Mouse (Mus musculus) brown adipose tissue, adult 24 weeks (tissue): ENCODE results near the gene Ccdc162. TPM values are rescaled to one million over a fixed set of nuclear protein-coding genes. Genes with fewer than 3 reads are reported as not detected.

Experiments used
- H3K27ac ChIP-seq: fragments of 200-500 bp; replicated peaks from 2 replicates; pipeline ENCODE4 v1.5.1; 2012; ENCODE audit warnings: low read depth, mild to moderate bottlenecking, low read length
- H3K4me1 ChIP-seq: fragments of 200-500 bp; 2 replicates; pipeline ENCODE4 v1.6.1; 2012; ENCODE audit warnings: low read length, mixed read lengths; ENCODE audit not compliant: control insufficient read depth, insufficient read depth, insufficient read length
- H3K4me3 ChIP-seq: fragments of 200-500 bp; 2 replicates; pipeline ENCODE4 v1.5.1; 2012; ENCODE audit warnings: low read depth, mild to moderate bottlenecking, low read length, moderate library complexity; ENCODE audit not compliant: insufficient read depth
- polyA plus RNA-seq: library from polyadenylated mRNA; stranded (reverse); fragments of >200 nt; gene quantifications from 2 replicates; pipeline ENCODE4 v1.2.4, GENCODE M21; 2012; ENCODE audit not compliant: missing spikeins, insufficient read depth, insufficient read length

The Ccdc162 gene
- polyA plus RNA-seq, 1 experiment, result 2.0 TPM

GRCm38 (mm10) chr10:41586947-41587852, 129.2 kb downstream of the Ccdc162 start:
- Histone ChIP-seq H3K27ac (no peak overlapping the region), H3K4me1 (no peaks in the 10 kb centered on the region), H3K4me3 (no peak overlapping the region)

GRCm38 (mm10) chr10:41583383-41583782, 133.1 kb downstream of the Ccdc162 start:
- Histone ChIP-seq H3K4me1 (no peaks in the 10 kb centered on the region), H3K27ac (no peak overlapping the region), H3K4me3 (no peak overlapping the region)

- Histone ChIP-seq H3K4me3 (no peak overlapping the region), H3K27ac (no peak overlapping the region)
These were observed 133.5 kb downstream of the Ccdc162 start for GRCm38 (mm10) chr10:41582901-41583361.

GRCm38 (mm10) chr10:41580441-41580840, 136.0 kb downstream of the Ccdc162 start:
- H3K4me1 ChIP-seq, result no peaks in the 10 kb centered on the region
- H3K27ac ChIP-seq, result no peak overlapping the region
- no peak overlapping the region for H3K4me3 ChIP-seq

More at GRCm38 (mm10) chr10:41582901-41583361, 133.5 kb downstream of the Ccdc162 start:
- no peaks in the 10 kb centered on the region for H3K4me1 ChIP-seq

- H3K4me3 ChIP-seq, result no peak overlapping the region
- no peak overlapping the region for H3K27ac ChIP-seq
- H3K4me1 ChIP-seq, result no peaks in the 10 kb centered on the region
These were observed 137.9 kb downstream of the Ccdc162 start for GRCm38 (mm10) chr10:41578541-41578940.

- Histone ChIP-seq H3K4me1 (no peaks in the 10 kb centered on the region), H3K4me3 (no peak overlapping the region), H3K27ac (no peak overlapping the region)
These were observed 140.1 kb downstream of the Ccdc162 start for GRCm38 (mm10) chr10:41576328-41576833.

GRCm38 (mm10) chr10:41575451-41576327, 140.7 kb downstream of the Ccdc162 start:
- no peak overlapping the region for H3K27ac ChIP-seq
- H3K4me1 ChIP-seq, result no peaks in the 10 kb centered on the region
- H3K4me3 ChIP-seq, result no peak overlapping the region

GRCm38 (mm10) chr10:41573190-41573589, 143.2 kb downstream of the Ccdc162 start:
- Histone ChIP-seq H3K4me3 (no peak overlapping the region), H3K4me1 (no peaks in the 10 kb centered on the region), H3K27ac (no peak overlapping the region)

GRCm38 (mm10) chr10:41572274-41572673, 144.2 kb downstream of the Ccdc162 start:
- Histone ChIP-seq H3K4me3 (no peak overlapping the region), H3K4me1 (no peaks in the 10 kb centered on the region), H3K27ac (no peak overlapping the region)

GRCm38 (mm10) chr10:41571065-41571464, 145.4 kb downstream of the Ccdc162 start:
- H3K4me1 ChIP-seq, result no peaks in the 10 kb centered on the region
- H3K4me3 ChIP-seq, result no peak overlapping the region
- H3K27ac ChIP-seq, result no peak overlapping the region

- 0 out of 2 replicates have a peak, but pooled peaks cover 2% of the 10 kb centered on the region for H3K4me1 ChIP-seq
- H3K27ac ChIP-seq, result no peak overlapping the region
- no peak overlapping the region for H3K4me3 ChIP-seq
These were observed 148.1 kb downstream of the Ccdc162 start for GRCm38 (mm10) chr10:41568306-41568705.

- Histone ChIP-seq H3K4me3 (no peak overlapping the region), H3K27ac (no peak overlapping the region), H3K4me1 (0 out of 2 replicates have a peak, but pooled peaks cover 2% of the 10 kb centered on the region)
These were observed 151.3 kb downstream of the Ccdc162 start for GRCm38 (mm10) chr10:41565141-41565540.

GRCm38 (mm10) chr10:41561701-41562395, 154.6 kb downstream of the Ccdc162 start:
- Histone ChIP-seq H3K27ac (no peak overlapping the region), H3K4me1 (0 out of 2 replicates have a peak, but pooled peaks cover 2% of the 10 kb centered on the region), H3K4me3 (no peak overlapping the region)

- Histone ChIP-seq H3K4me1 (no peaks in the 10 kb centered on the region), H3K27ac (no peak overlapping the region), H3K4me3 (no peak overlapping the region)
These were observed 158.0 kb downstream of the Ccdc162 start for GRCm38 (mm10) chr10:41558401-41558800.
